Mouse (Mus musculus): ENCODE measurements around the gene Snx27. TPM values are rescaled to one million over a fixed set of nuclear protein-coding genes. Genes with fewer than 3 reads are reported as not detected.

Gene Snx27
- polyA plus RNA-seq, 1 experiment from 2014 or later, result 24.7 TPM

DNA sequence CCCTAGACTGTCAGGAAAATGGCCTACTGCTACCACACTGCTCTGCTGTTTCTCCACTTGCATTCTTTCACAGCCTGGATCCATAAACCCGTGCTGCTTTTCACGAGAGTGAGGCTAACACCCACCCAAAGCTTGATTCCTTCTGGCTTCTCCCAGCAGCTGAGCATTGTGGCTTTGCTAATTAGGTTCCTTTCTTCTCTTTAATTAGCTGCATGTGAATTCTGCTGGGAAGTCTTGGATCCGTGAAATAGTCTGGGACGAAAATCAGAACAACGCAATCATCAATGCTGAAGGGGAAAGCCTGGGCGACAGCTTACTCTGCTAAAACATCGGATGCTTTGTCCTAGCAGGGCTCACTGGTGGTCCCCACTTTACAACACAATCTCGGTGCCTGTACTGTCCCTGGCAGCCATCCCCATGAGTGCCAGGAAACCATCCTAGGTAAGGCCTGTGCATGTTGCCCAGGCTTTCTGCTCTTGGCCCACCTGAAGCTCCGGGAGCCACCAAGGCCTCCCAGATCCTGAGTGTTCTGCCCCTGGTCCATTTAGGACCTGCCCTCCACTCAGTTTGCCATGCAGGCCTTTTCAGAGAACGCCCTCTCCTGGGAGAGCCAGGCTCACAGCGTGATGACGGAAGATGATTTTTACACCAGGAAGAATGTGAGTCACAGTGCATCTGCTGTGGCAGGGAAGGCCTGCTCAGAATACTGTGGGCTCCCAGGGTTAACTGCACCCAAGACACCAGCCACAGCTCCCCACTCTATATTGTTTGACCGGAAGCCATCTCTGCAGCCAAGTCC, 116.7 kb downstream of the Snx27 start:
- no peak for ATAC-seq (replicated peaks; ENCODE audit: low FRiP score)
- Histone ChIP-seq H3K4me2 (no peak overlapping the region), H3K27me3 (replicated peaks; ENCODE audit: control insufficient read depth, insufficient read depth, low read length) (no peaks in the 10 kb centered on the region), H3K36me3 (ENCODE audit: control insufficient read depth, insufficient read depth, low read length) (no peaks in the 10 kb centered on the region), H3K27ac (ENCODE audit: low read depth, low read length) (no peak overlapping the region), H3K4me1 (replicated peaks; ENCODE audit: control insufficient read depth, insufficient read depth, low read length) (no peaks in the 10 kb centered on the region), H3K9ac (ENCODE audit: low read depth, low read length) (no peak overlapping the region), H3K9me3 (ENCODE audit: control insufficient read depth, low read length) (no peaks in the 10 kb centered on the region), H3K4me3 (ENCODE audit: low read depth, low read length) (no peak overlapping the region)
- no peak for DNase-seq (ENCODE audit: low spot score)
- 75% methylated on average over 13 of the region's 13 CpGs for WGBS

DNA sequence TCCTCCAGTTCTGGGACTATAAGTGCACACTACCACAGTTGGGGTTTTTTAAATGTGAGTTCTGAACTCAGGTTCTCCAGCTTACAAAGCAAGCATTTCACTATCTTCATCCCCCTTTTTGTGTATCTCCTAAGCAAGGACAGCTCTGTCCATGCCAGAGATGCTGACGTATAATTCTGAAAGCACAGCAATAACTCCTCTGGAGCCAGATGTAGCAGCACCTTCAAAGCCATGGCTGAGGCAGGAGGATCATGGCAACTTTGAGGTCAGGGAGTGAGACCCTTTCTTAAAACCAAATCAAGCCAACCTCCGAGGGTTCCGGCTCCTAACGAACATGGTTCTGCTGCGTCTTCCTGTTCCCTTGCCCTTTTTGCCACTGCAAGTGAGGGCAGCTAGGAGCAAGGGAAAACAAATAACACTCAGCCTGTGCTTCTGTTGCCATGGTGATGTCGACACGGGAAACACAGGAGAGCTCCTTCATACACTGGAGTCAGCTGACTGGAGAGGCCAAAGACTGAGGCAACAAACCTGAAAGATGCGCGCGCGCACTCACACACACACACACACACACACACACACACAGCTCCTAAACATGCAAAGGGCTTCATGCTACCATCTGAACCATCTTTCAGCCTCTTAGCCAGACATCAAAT, 118.5 kb downstream of the Snx27 start:
- Histone ChIP-seq H3K9ac (ENCODE audit: low read depth, low read length) (no peak overlapping the region), H3K27me3 (replicated peaks; ENCODE audit: control insufficient read depth, insufficient read depth, low read length) (no peaks in the 10 kb centered on the region), H3K4me3 (ENCODE audit: low read depth, low read length) (no peak overlapping the region), H3K4me1 (replicated peaks; ENCODE audit: control insufficient read depth, insufficient read depth, low read length) (no peaks in the 10 kb centered on the region), H3K27ac (ENCODE audit: low read depth, low read length) (no peak overlapping the region), H3K4me2 (no peak overlapping the region), H3K9me3 (ENCODE audit: control insufficient read depth, low read length) (no peaks in the 10 kb centered on the region), H3K36me3 (ENCODE audit: control insufficient read depth, insufficient read depth, low read length) (no peaks in the 10 kb centered on the region)
- 68% methylated on average over 11 of the region's 11 CpGs for WGBS
- ATAC-seq (replicated peaks; ENCODE audit: low FRiP score) (no peak), DNase-seq (ENCODE audit: low spot score) (no peak)

DNA sequence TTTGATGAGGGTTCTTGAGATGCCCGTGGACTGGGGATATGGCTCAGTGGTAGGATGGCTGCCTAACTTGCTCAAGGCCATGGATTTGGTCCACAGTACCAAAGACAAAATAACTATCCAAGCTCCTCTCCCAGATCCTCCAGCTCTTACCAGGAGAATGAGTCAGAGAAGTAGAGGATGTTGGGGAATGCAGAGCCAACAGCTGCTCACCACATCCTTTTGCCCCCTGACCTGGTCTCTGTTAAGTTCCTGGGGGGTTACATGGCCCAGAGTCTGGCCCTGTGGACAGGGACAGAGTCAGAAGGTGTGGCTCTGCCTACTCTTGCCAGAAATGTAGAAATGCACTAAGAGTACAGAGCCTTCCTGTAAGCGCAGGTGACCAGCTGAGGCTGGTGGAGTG, 122.7 kb downstream of the Snx27 start:
- WGBS, result 86% methylated on average over 2 of the region's 2 CpGs
- no peaks in the 10 kb centered on the region for H3K9me3 ChIP-seq (ENCODE audit: control insufficient read depth, low read length)
- H3K4me3 ChIP-seq (ENCODE audit: low read depth, low read length), result no peak overlapping the region
- no peak overlapping the region for H3K27ac ChIP-seq (ENCODE audit: low read depth, low read length)
- ATAC-seq (replicated peaks; ENCODE audit: low FRiP score) (no peak), DNase-seq (ENCODE audit: low spot score) (no peak)
- no peaks in the 10 kb centered on the region for H3K27me3 ChIP-seq (replicated peaks; ENCODE audit: control insufficient read depth, insufficient read depth, low read length)
- no peaks in the 10 kb centered on the region for H3K36me3 ChIP-seq (ENCODE audit: control insufficient read depth, insufficient read depth, low read length)
- no peaks in the 10 kb centered on the region for H3K4me1 ChIP-seq (replicated peaks; ENCODE audit: control insufficient read depth, insufficient read depth, low read length)
- no peak overlapping the region for H3K4me2 ChIP-seq
- no peak overlapping the region for H3K9ac ChIP-seq (ENCODE audit: low read depth, low read length)

DNA sequence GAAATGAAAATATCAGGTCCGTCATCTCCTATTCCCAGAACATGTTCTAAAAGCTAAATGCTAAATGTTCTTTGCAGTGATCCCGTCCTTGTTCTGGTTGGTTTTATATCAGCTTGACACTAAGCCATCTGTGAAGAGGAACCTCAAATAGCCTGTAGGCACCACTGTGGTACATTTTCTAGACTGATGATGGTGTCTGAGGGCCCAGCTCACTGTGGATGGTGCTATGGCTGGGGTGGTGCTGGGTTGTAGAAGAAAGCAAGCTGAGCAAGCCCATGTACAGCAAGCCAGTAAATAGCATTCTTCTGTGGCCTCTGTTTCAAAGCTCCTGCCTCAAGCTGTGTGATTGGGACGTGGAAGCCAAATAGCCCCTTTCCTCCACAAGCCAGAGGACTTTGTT, 125.5 kb downstream of the Snx27 start:
- 77% methylated on average over 3 of the region's 3 CpGs for WGBS
- H3K9ac ChIP-seq (ENCODE audit: low read depth, low read length), result no peak overlapping the region

DNA sequence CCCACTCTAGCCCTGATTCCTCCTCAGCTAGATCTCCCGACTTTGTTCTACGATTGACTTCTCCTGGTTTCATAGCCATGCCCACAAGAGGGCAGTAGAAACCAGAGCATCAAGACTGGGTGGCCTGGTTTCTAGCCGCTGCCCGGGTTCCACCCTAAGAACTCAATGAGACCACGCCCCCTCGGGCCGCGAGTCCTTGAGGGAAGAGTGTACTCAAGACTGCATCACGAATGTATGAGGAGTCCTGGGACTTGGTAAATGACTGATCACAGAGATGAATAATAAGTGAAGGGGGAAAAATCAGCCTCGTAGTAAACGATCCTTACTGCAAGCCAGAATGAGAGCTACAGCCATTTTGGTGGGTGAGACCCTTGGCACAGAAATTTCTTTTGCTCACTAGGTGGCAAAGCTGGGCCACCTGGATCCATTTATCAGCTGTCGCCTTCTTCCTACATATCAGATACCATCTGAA, 126.0 kb downstream of the Snx27 start:
- peak; percentile 80 for DNase-seq (ENCODE audit: low spot score)
- H3K4me3 ChIP-seq (ENCODE audit: low read depth, low read length), result peak overlapping the region; percentile 32
- H3K27ac ChIP-seq (ENCODE audit: low read depth, low read length), result no peak overlapping the region
- ATAC-seq (replicated peaks; ENCODE audit: low FRiP score), result peak; percentile 78
- H3K4me2 ChIP-seq, result peak overlapping the region; percentile 59
- WGBS, result 4% methylated on average over 12 of the region's 12 CpGs
- H3K27me3 ChIP-seq (replicated peaks; ENCODE audit: control insufficient read depth, insufficient read depth, low read length), result no peaks in the 10 kb centered on the region
- H3K9me3 ChIP-seq (ENCODE audit: control insufficient read depth, low read length), result no peaks in the 10 kb centered on the region
- no peaks in the 10 kb centered on the region for H3K36me3 ChIP-seq (ENCODE audit: control insufficient read depth, insufficient read depth, low read length)
- H3K4me1 ChIP-seq (replicated peaks; ENCODE audit: control insufficient read depth, insufficient read depth, low read length), result no peaks in the 10 kb centered on the region
- no peak overlapping the region for H3K9ac ChIP-seq (ENCODE audit: low read depth, low read length)

More for the DNA sequence above, 125.5 kb downstream of the Snx27 start:
- Histone ChIP-seq H3K9me3 (ENCODE audit: control insufficient read depth, low read length) (no peaks in the 10 kb centered on the region), H3K4me1 (replicated peaks; ENCODE audit: control insufficient read depth, insufficient read depth, low read length) (no peaks in the 10 kb centered on the region), H3K27me3 (replicated peaks; ENCODE audit: control insufficient read depth, insufficient read depth, low read length) (no peaks in the 10 kb centered on the region), H3K4me2 (peak overlapping the region; percentile 59), H3K4me3 (ENCODE audit: low read depth, low read length) (no peak overlapping the region), H3K27ac (ENCODE audit: low read depth, low read length) (no peak overlapping the region), H3K36me3 (ENCODE audit: control insufficient read depth, insufficient read depth, low read length) (no peaks in the 10 kb centered on the region)
- DNase-seq (ENCODE audit: low spot score) (no peak), ATAC-seq (replicated peaks; ENCODE audit: low FRiP score) (no peak)

DNA sequence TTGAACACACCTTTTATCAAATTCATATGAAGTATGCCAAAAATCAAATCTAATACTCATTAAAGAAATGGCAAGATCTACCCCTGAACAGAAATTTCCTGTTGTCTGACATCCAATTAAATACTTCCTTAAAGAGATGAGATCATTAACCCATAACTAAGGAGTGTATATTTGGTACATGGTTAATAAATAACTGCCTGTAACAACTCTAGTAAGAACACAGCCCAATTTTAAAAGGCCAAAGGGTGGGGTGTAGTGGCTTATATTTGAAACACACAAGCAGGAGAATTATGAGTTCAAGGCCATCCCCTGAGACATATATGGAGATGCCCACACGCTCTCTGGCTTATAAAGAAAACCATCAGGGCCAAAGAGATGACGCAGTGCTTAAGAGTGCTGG, 133.1 kb downstream of the Snx27 start:
- Histone ChIP-seq H3K36me3 (ENCODE audit: control insufficient read depth, insufficient read depth, low read length) (peaks cover 27% of the 10 kb centered on the region), H3K4me3 (ENCODE audit: low read depth, low read length) (no peak overlapping the region), H3K9me3 (ENCODE audit: control insufficient read depth, low read length) (no peaks in the 10 kb centered on the region), H3K4me1 (replicated peaks; ENCODE audit: control insufficient read depth, insufficient read depth, low read length) (peaks cover under 1% of the 10 kb centered on the region), H3K27me3 (replicated peaks; ENCODE audit: control insufficient read depth, insufficient read depth, low read length) (no peaks in the 10 kb centered on the region), H3K9ac (ENCODE audit: low read depth, low read length) (no peak overlapping the region), H3K4me2 (no peak overlapping the region), H3K27ac (ENCODE audit: low read depth, low read length) (no peak overlapping the region)
- DNase-seq (ENCODE audit: low spot score) (no peak), ATAC-seq (replicated peaks; ENCODE audit: low FRiP score) (no peak)
- WGBS, result 93% methylated on average over 2 of the region's 2 CpGs

Other genes starting within 250 kb of the Snx27 start
- not detected in 2 replicates for gene Them5, start 240.6 kb downstream of the Snx27 start, polyA plus RNA-seq (2014; fragmentation: Nextera tagmentation; extraction: Ambion mirVana)
- gene C2cd4d, start 220.3 kb downstream of the Snx27 start, polyA plus RNA-seq (2014; fragmentation: Nextera tagmentation; extraction: Ambion mirVana), result 0.25 TPM in 1 of 2 replicates, not detected in the other
- 0.43 and 1.0 TPM in 2 replicates for gene Rorc, start 209.9 kb downstream of the Snx27 start, polyA plus RNA-seq (2014; fragmentation: Nextera tagmentation; extraction: Ambion mirVana)
- 0.05 TPM in 1 of 2 replicates, not detected in the other for gene Lingo4, start 184.2 kb downstream of the Snx27 start, polyA plus RNA-seq (2014; fragmentation: Nextera tagmentation; extraction: Ambion mirVana)
- 10.4 and 11.4 TPM in 2 replicates for gene Tdrkh, start 169.4 kb downstream of the Snx27 start, polyA plus RNA-seq (2014; fragmentation: Nextera tagmentation; extraction: Ambion mirVana)
- 84.9 and 87.3 TPM in 2 replicates for gene Mrpl9, start 139.4 kb downstream of the Snx27 start, polyA plus RNA-seq (2014; fragmentation: Nextera tagmentation; extraction: Ambion mirVana)
- gene Oaz3, start 138.8 kb downstream of the Snx27 start, polyA plus RNA-seq (2014; fragmentation: Nextera tagmentation; extraction: Ambion mirVana), result 0.51 and 0.53 TPM in 2 replicates
- gene Celf3, start 104.4 kb downstream of the Snx27 start, polyA plus RNA-seq (2014; fragmentation: Nextera tagmentation; extraction: Ambion mirVana), result 2.9 and 3.8 TPM in 2 replicates
- 0.53 TPM in 1 of 2 replicates, not detected in the other for gene Riiad1, start 102.4 kb downstream of the Snx27 start, polyA plus RNA-seq (2014; fragmentation: Nextera tagmentation; extraction: Ambion mirVana)
- gene Gm10972, start 60.4 kb upstream of the Snx27 start, polyA plus RNA-seq (2014; fragmentation: Nextera tagmentation; extraction: Ambion mirVana), result not detected in 2 replicates
- 7.7 and 8.8 TPM in 2 replicates for gene Tuft1, start 76.2 kb upstream of the Snx27 start, polyA plus RNA-seq (2014; fragmentation: Nextera tagmentation; extraction: Ambion mirVana)
- 1.7 and 2.6 TPM in 2 replicates for gene Selenbp2, start 110.8 kb upstream of the Snx27 start, polyA plus RNA-seq (2014; fragmentation: Nextera tagmentation; extraction: Ambion mirVana)
- 10.6 and 11.5 TPM in 2 replicates for gene Cgn, start 203.8 kb upstream of the Snx27 start, polyA plus RNA-seq (2014; fragmentation: Nextera tagmentation; extraction: Ambion mirVana)

Data from liver, embryonic 11.5 days (tissue).